Mouse (Mus musculus): ENCODE results near the gene Tmcc3. TPM values are rescaled to one million over a fixed set of nuclear protein-coding genes. Genes with fewer than 3 reads are reported as not detected.

The Tmcc3 gene
- polyA plus RNA-seq, 1 experiment from 2014 or later, result 12.5 TPM

DNA sequence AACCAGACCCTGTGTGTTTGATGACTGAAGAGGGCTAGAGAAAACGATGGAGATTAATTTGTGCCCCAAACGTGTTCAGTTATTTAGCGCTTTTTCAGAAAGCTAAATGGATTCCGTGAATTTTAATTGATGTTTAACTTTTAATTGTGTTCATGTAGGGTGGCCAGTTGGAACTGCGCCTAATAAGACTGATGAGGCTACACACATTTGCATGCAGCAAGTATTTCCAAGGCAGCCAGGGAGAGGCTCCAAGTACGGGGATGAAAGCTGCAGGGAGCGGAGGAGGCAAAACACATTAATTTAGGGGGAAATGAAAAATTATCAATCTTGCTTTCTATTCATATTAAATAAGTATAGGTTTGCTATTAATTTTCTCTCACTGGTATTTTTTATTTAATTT is 131.0 kb downstream of the Tmcc3 start:
- ATAC-seq (ENCODE audit: low FRiP score) (no peak), DNase-seq (ENCODE audit: low spot score) (peak; percentile 62)
- WGBS, result 42% methylated on average over 7 of the region's 7 CpGs

DNA sequence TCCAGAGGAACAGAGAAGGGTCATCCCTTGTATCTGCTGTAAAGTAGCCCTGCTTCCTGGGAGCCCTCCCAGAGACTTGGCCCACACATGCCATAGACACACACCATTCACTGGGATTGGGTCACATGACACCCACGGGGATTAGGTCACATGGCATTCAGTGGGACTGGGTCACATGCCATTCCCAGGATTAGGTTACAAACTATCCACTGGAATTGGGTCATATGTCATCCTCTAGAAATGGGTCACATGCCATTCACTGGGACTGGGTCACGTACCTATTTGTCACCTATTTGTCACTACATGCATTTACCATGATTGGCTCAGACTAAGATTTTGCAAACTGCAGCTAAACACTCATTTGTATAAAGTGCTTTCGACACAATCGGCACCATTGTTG is 131.7 kb downstream of the Tmcc3 start:
- Histone ChIP-seq H3K9me3 (ENCODE audit: control insufficient read depth, low read length) (no peaks in the 10 kb centered on the region), H3K4me2 (replicated peaks) (no peak overlapping the region), H3K4me3 (replicated peaks; ENCODE audit: low read length) (no peak overlapping the region), H3K27ac (peak overlapping the region; percentile 38; the same call in 1 of the 2 replicates), H3K4me1 (replicated peaks; ENCODE audit: control insufficient read depth, insufficient read depth, low read length) (peaks cover 10% of the 10 kb centered on the region), H3K9ac (no peak overlapping the region), H3K27me3 (ENCODE audit: control insufficient read depth, insufficient read depth, low read length) (no peaks in the 10 kb centered on the region), H3K36me3 (replicated peaks; ENCODE audit: control insufficient read depth, insufficient read depth) (no peaks in the 10 kb centered on the region)
- WGBS, result 96% methylated on average over 4 of the region's 4 CpGs
- DNase-seq (ENCODE audit: low spot score) (no peak), ATAC-seq (ENCODE audit: low FRiP score) (no peak)

More for the DNA sequence above, 131.0 kb downstream of the Tmcc3 start:
- Histone ChIP-seq H3K9ac (no peak overlapping the region), H3K4me1 (replicated peaks; ENCODE audit: control insufficient read depth, insufficient read depth, low read length) (peaks cover 10% of the 10 kb centered on the region), H3K27ac (no peak overlapping the region), H3K36me3 (replicated peaks; ENCODE audit: control insufficient read depth, insufficient read depth) (no peaks in the 10 kb centered on the region), H3K4me2 (replicated peaks) (no peak overlapping the region), H3K27me3 (ENCODE audit: control insufficient read depth, insufficient read depth, low read length) (no peaks in the 10 kb centered on the region), H3K9me3 (ENCODE audit: control insufficient read depth, low read length) (no peaks in the 10 kb centered on the region), H3K4me3 (replicated peaks; ENCODE audit: low read length) (no peak overlapping the region)

DNA sequence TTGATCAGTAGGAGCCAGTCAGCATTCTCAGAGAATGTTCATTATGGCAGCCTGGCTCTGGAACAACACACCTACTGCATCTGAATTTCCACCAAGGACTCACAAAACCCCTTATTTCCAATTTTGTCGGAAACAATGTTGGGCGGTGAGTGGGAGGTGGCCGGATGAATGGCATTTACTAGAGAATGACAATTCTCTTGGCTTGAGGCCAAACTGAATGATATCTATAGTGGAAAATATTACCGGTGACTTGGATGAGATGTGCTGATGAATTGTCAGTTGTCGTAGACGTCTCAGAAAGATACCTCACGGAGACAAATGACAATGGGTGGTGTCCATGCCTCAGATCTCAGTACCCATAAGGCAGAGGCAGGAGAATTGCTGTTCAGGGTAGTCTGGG is 133.4 kb downstream of the Tmcc3 start:
- ATAC-seq (ENCODE audit: low FRiP score) (no peak), DNase-seq (ENCODE audit: low spot score) (no peak)
- H3K4me3 ChIP-seq (replicated peaks; ENCODE audit: low read length), result no peak overlapping the region
- no peaks in the 10 kb centered on the region for H3K36me3 ChIP-seq (replicated peaks; ENCODE audit: control insufficient read depth, insufficient read depth)
- 84% methylated on average over 7 of the region's 7 CpGs for WGBS
- peaks cover 10% of the 10 kb centered on the region for H3K4me1 ChIP-seq (replicated peaks; ENCODE audit: control insufficient read depth, insufficient read depth, low read length)
- no peak overlapping the region for H3K9ac ChIP-seq
- H3K27me3 ChIP-seq (ENCODE audit: control insufficient read depth, insufficient read depth, low read length), result no peaks in the 10 kb centered on the region
- H3K27ac ChIP-seq, result no peak overlapping the region
- no peaks in the 10 kb centered on the region for H3K9me3 ChIP-seq (ENCODE audit: control insufficient read depth, low read length)
- no peak overlapping the region for H3K4me2 ChIP-seq (replicated peaks)

GRCm38 (mm10) chr10:94446379-94447008 is 134.7 kb downstream of the Tmcc3 start:
- DNase-seq (ENCODE audit: low spot score) (no peak), ATAC-seq (ENCODE audit: low FRiP score) (no peak)
- H3K36me3 ChIP-seq (replicated peaks; ENCODE audit: control insufficient read depth, insufficient read depth), result no peaks in the 10 kb centered on the region
- H3K4me1 ChIP-seq (replicated peaks; ENCODE audit: control insufficient read depth, insufficient read depth, low read length), result peaks cover 10% of the 10 kb centered on the region
- WGBS, result 71% methylated on average over 7 of the region's 7 CpGs
- H3K9me3 ChIP-seq (ENCODE audit: control insufficient read depth, low read length), result no peaks in the 10 kb centered on the region
- no peak overlapping the region for H3K27ac ChIP-seq
- no peak overlapping the region for H3K4me3 ChIP-seq (replicated peaks; ENCODE audit: low read length)
- H3K9ac ChIP-seq, result no peak overlapping the region
- no peaks in the 10 kb centered on the region for H3K27me3 ChIP-seq (ENCODE audit: control insufficient read depth, insufficient read depth, low read length)
- no peak overlapping the region for H3K4me2 ChIP-seq (replicated peaks)

DNA sequence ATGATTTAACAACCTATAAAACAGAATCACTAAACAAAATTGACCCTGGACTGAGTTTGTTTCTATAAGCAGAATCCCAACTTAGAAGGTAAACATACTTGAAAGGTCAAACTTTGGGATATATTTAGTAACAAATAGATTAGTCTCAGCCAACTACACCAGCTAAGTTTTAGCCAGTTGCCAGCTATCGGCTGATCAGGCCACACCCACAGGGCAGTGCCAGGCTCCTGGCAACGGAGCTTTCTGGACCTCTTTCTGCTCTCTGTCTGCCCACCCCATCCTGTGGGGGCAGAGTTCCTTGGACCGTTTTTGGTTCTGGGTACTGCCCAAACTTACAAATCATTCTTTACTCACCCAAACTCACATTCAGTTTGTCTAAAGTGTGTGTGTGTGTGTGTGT is 137.9 kb downstream of the Tmcc3 start:
- Histone ChIP-seq H3K36me3 (replicated peaks; ENCODE audit: control insufficient read depth, insufficient read depth) (no peaks in the 10 kb centered on the region), H3K9me3 (ENCODE audit: control insufficient read depth, low read length) (no peaks in the 10 kb centered on the region), H3K27ac (no peak overlapping the region), H3K4me2 (replicated peaks) (no peak overlapping the region), H3K27me3 (ENCODE audit: control insufficient read depth, insufficient read depth, low read length) (no peaks in the 10 kb centered on the region), H3K4me1 (replicated peaks; ENCODE audit: control insufficient read depth, insufficient read depth, low read length) (no peaks in the 10 kb centered on the region), H3K4me3 (replicated peaks; ENCODE audit: low read length) (no peak overlapping the region), H3K9ac (no peak overlapping the region)
- DNase-seq (ENCODE audit: low spot score) (no peak), ATAC-seq (ENCODE audit: low FRiP score) (no peak)
- WGBS, result 63% methylated on average over 3 of the region's 3 CpGs

DNA sequence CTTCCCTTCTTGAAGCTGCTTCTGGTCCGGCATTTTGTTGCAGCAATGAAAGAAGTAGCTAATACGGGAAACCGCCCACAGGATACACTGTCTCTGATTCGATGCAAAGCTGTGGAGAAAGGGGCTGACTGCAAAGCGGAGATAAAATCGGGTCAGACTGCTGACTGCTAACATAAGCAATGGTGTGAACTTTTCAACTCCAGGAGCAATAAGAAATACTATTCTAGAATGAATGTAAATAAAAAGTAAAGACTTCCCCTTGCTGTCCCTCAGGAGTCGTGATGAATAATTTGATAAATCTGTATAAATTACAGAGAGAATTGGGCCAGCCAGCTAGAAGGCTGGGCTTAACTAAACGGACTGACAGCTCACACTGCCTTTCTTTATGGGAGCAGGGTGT is 139.0 kb downstream of the Tmcc3 start:
- Histone ChIP-seq H3K4me3 (replicated peaks; ENCODE audit: low read length) (no peak overlapping the region), H3K4me2 (replicated peaks) (no peak overlapping the region), H3K27ac (no peak overlapping the region), H3K9me3 (ENCODE audit: control insufficient read depth, low read length) (no peaks in the 10 kb centered on the region), H3K36me3 (replicated peaks; ENCODE audit: control insufficient read depth, insufficient read depth) (no peaks in the 10 kb centered on the region), H3K4me1 (replicated peaks; ENCODE audit: control insufficient read depth, insufficient read depth, low read length) (no peaks in the 10 kb centered on the region), H3K27me3 (ENCODE audit: control insufficient read depth, insufficient read depth, low read length) (no peaks in the 10 kb centered on the region), H3K9ac (no peak overlapping the region)
- no peak for DNase-seq (ENCODE audit: low spot score)
- 58% methylated on average over 8 of the region's 8 CpGs for WGBS
- no peak for ATAC-seq (ENCODE audit: low FRiP score)

DNA sequence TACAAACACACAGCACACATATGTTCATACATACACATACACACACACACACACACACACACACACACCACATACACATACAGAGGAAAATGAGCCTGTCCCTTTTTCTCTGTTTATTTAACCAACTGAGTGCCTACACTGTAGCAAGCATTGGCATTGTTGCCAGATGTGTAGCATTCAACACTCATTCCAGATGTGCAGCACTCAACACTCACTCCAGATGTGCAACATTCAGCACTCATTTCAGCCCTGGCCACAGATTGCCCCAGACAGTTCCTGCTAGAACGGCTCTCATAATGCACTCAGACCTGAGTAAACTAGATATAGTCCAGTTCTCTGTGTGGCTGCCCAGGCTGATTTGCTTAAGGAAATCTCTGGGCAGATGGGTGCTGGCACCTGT is 145.7 kb downstream of the Tmcc3 start:
- WGBS, result 67% methylated on average over 1 of the region's 1 CpGs

DNA sequence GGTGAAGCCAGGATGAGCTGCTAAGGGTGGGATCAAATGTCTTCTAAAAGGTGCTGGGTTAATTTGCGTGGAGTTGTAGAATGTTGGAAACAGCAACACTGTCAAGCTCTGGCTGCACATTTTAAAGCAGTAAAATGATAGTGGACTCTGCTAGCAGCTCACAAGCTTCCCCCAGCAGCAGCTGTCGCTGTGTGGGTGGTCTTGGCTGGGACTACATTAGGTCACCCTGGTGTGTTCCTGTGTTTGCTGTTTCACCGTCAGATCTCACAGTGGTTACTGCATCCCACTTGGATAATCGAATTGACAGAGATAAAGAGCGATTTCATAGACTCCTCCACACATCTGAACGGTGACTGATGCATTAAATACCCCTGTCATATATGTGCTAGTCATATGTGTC is 146.9 kb downstream of the Tmcc3 start:
- Histone ChIP-seq H3K27ac (no peak overlapping the region), H3K36me3 (replicated peaks; ENCODE audit: control insufficient read depth, insufficient read depth) (no peaks in the 10 kb centered on the region), H3K27me3 (ENCODE audit: control insufficient read depth, insufficient read depth, low read length) (no peaks in the 10 kb centered on the region), H3K9ac (no peak overlapping the region), H3K4me3 (replicated peaks; ENCODE audit: low read length) (no peak overlapping the region), H3K9me3 (ENCODE audit: control insufficient read depth, low read length) (no peaks in the 10 kb centered on the region), H3K4me2 (replicated peaks) (no peak overlapping the region), H3K4me1 (replicated peaks; ENCODE audit: control insufficient read depth, insufficient read depth, low read length) (no peaks in the 10 kb centered on the region)
- no peak for ATAC-seq (ENCODE audit: low FRiP score)
- no peak for DNase-seq (ENCODE audit: low spot score)
- 65% methylated on average over 6 of the region's 6 CpGs for WGBS

More for the DNA sequence above, 145.7 kb downstream of the Tmcc3 start:
- no peak overlapping the region for H3K4me2 ChIP-seq (replicated peaks)
- ATAC-seq (ENCODE audit: low FRiP score), result no peak
- H3K27me3 ChIP-seq (ENCODE audit: control insufficient read depth, insufficient read depth, low read length), result no peaks in the 10 kb centered on the region
- no peaks in the 10 kb centered on the region for H3K36me3 ChIP-seq (replicated peaks; ENCODE audit: control insufficient read depth, insufficient read depth)
- no peak overlapping the region for H3K4me3 ChIP-seq (replicated peaks; ENCODE audit: low read length)
- H3K9ac ChIP-seq, result no peak overlapping the region
- no peaks in the 10 kb centered on the region for H3K9me3 ChIP-seq (ENCODE audit: control insufficient read depth, low read length)
- H3K27ac ChIP-seq, result no peak overlapping the region
- DNase-seq (ENCODE audit: low spot score), result no peak
- no peaks in the 10 kb centered on the region for H3K4me1 ChIP-seq (replicated peaks; ENCODE audit: control insufficient read depth, insufficient read depth, low read length)

DNA sequence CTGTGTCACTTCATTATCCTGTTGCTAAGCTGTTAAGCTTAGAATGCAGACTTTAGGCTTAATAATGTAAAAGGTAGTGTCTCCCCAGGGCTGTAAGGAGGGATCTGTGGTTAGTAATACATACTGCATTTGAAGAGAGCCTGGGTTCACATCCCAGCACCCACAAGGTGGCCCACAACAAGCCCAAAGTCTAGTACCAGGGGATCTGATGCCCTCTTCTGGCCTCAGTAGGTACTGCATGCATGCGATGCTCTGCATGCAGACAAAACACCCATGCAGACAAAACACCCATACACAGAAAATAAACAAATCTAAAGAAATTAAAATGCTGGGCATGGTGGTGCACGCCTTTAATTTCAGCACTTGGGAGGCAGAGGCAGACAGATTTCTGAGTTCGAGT is 149.6 kb downstream of the Tmcc3 start:
- Histone ChIP-seq H3K27me3 (ENCODE audit: control insufficient read depth, insufficient read depth, low read length) (no peaks in the 10 kb centered on the region), H3K36me3 (replicated peaks; ENCODE audit: control insufficient read depth, insufficient read depth) (no peaks in the 10 kb centered on the region), H3K4me3 (replicated peaks; ENCODE audit: low read length) (no peak overlapping the region), H3K27ac (no peak overlapping the region), H3K4me1 (replicated peaks; ENCODE audit: control insufficient read depth, insufficient read depth, low read length) (no peaks in the 10 kb centered on the region), H3K4me2 (replicated peaks) (no peak overlapping the region), H3K9me3 (ENCODE audit: control insufficient read depth, low read length) (no peaks in the 10 kb centered on the region), H3K9ac (no peak overlapping the region)
- WGBS, result 84% methylated on average over 3 of the region's 3 CpGs
- ATAC-seq (ENCODE audit: low FRiP score) (no peak), DNase-seq (ENCODE audit: low spot score) (no peak)

GRCm38 (mm10) chr10:94461871-94462270 is 150.1 kb downstream of the Tmcc3 start:
- ATAC-seq (ENCODE audit: low FRiP score), result no peak
- Histone ChIP-seq H3K27ac (no peak overlapping the region), H3K4me2 (replicated peaks) (no peak overlapping the region), H3K27me3 (ENCODE audit: control insufficient read depth, insufficient read depth, low read length) (no peaks in the 10 kb centered on the region), H3K4me3 (replicated peaks; ENCODE audit: low read length) (no peak overlapping the region), H3K9ac (no peak overlapping the region), H3K9me3 (ENCODE audit: control insufficient read depth, low read length) (no peaks in the 10 kb centered on the region), H3K36me3 (replicated peaks; ENCODE audit: control insufficient read depth, insufficient read depth) (no peaks in the 10 kb centered on the region), H3K4me1 (replicated peaks; ENCODE audit: control insufficient read depth, insufficient read depth, low read length) (0 out of 2 replicates have a peak, but pooled peaks cover 3% of the 10 kb centered on the region)
- DNase-seq (ENCODE audit: low spot score), result no peak
- 79% methylated on average over 8 of the region's 8 CpGs for WGBS
